In the genomic region with DNA sequence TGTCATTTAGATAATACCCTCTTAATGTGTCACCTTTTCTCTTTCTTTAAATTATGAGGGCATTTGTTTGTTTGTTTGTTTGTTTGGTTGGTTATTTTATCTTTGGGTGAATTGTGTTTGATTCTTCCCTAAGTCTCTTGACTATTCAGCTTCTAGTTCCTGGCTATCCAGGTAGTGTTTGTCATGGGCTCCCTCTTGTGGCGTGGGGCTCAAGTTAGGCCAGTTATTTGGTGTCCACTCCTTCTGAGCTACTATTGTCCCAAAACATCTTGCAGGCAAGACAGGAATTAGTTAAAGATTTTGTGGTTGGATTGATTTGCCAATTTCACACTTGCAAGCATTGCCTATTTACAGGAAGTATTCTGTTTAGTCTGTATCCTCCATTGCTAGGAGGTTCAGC, we compare ENCODE assay signal across 9 mouse cellular contexts.
DNase-seq lines count a peak whose midpoint lies in the region; ATAC-seq and TF ChIP-seq lines count a peak whose summit lies in the region.
"Had no signal": no experiment of that assay in that cellular context is flagged by ENCODE, and none has a peak within 500 bp of the region (broad histone marks: within the 10 kb centered on the region; RNA-seq: fewer than 3 reads in every experiment).

No protein-coding gene starts in this region.

- intact Hi-C loops in heart, postnatal 25 days (cut with DNase I): loop anchor here (2.0 to 5.0 kb wide), 2 partner anchors 535 to 754 kb away; no protein-coding TSS in a partner anchor
- intact Hi-C loops in gastrocnemius, postnatal 36 days (cut with DNase I): loop anchor here (10.0 kb wide), 1 partner anchor 537 kb away; no protein-coding TSS in a partner anchor

- H3K27ac ChIP-seq in heart, postnatal 0 days (ENCODE audit: low read depth): no peak overlapping the region
- H3K27ac ChIP-seq in hindbrain, postnatal 0 days: no peak overlapping the region
- no peak overlapping the region for H3K27ac ChIP-seq in forebrain, embryonic 16.5 days (ENCODE audit: low read length)

- H3K4me2 ChIP-seq in heart, postnatal 0 days (ENCODE audit: low read depth, low read length): no peak overlapping the region
- H3K4me2 ChIP-seq in hindbrain, postnatal 0 days (ENCODE audit: low read depth, low read length): no peak overlapping the region
- no peak overlapping the region for H3K4me2 ChIP-seq in forebrain, embryonic 16.5 days (ENCODE audit: low read length)

- H3K9ac ChIP-seq in heart, postnatal 0 days (replicated peaks; ENCODE audit: low read depth, low read length): no peak overlapping the region
- H3K9ac ChIP-seq in hindbrain, postnatal 0 days (replicated peaks; ENCODE audit: low read length): no peak overlapping the region
- no peak overlapping the region for H3K9ac ChIP-seq in forebrain, embryonic 16.5 days (replicated peaks; ENCODE audit: low read depth, low read length)

- no peaks in the 10 kb centered on the region for H3K27me3 ChIP-seq in heart, postnatal 0 days (ENCODE audit: control insufficient read depth, insufficient read depth, low read length)
- no peaks in the 10 kb centered on the region for H3K27me3 ChIP-seq in hindbrain, postnatal 0 days (ENCODE audit: insufficient read depth, low read length)
- no peaks in the 10 kb centered on the region for H3K27me3 ChIP-seq in forebrain, embryonic 16.5 days (replicated peaks; ENCODE audit: control insufficient read depth, insufficient read depth, low read length)
- H3K27me3 ChIP-seq: megakaryocyte, embryonic 14.5 days had no signal

- TF ChIP-seq CTCF in heart, postnatal 0 days (IDR thresholded peaks at IDR 0.05; ENCODE audit: low read depth): peak; percentile 56
- TF ChIP-seq CTCF in hindbrain, postnatal 0 days (IDR thresholded peaks at IDR 0.05; ENCODE audit: low read depth): peak; percentile 66

- H3K9me3 ChIP-seq in heart, postnatal 0 days (replicated peaks; ENCODE audit: control insufficient read depth, low read length): no peaks in the 10 kb centered on the region
- no peaks in the 10 kb centered on the region for H3K9me3 ChIP-seq in hindbrain, postnatal 0 days (ENCODE audit: low read length)
- H3K9me3 ChIP-seq in forebrain, embryonic 16.5 days (ENCODE audit: control insufficient read depth, low read length): no peaks in the 10 kb centered on the region
- H3K9me3 ChIP-seq: megakaryocyte, embryonic 14.5 days had no signal

- 43% methylated on average over 1 of the region's 1 CpGs for WGBS in heart, postnatal 0 days
- 60% methylated on average over 1 of the region's 1 CpGs for WGBS in hindbrain, postnatal 0 days
- 55% methylated on average over 1 of the region's 1 CpGs for WGBS in forebrain, embryonic 16.5 days

- no peaks in the 10 kb centered on the region for H3K36me3 ChIP-seq in heart, postnatal 0 days (replicated peaks; ENCODE audit: control insufficient read depth, insufficient read depth, low read length)
- H3K36me3 ChIP-seq in hindbrain, postnatal 0 days (ENCODE audit: insufficient read depth, low read length): no peaks in the 10 kb centered on the region
- H3K36me3 ChIP-seq in forebrain, embryonic 16.5 days (ENCODE audit: control insufficient read depth, insufficient read depth): no peaks in the 10 kb centered on the region

- TF ChIP-seq EP300 in heart, postnatal 0 days (IDR thresholded peaks at IDR 0.05; ENCODE audit: low read depth): no peak

- H3K4me3 ChIP-seq in heart, postnatal 0 days (ENCODE audit: low read depth, low read length): no peak overlapping the region
- H3K4me3 ChIP-seq in hindbrain, postnatal 0 days (ENCODE audit: low read length): no peak overlapping the region
- H3K4me3 ChIP-seq in forebrain, embryonic 16.5 days (replicated peaks; ENCODE audit: low read length): no peak overlapping the region
- H3K4me3 ChIP-seq: megakaryocyte, embryonic 14.5 days had no signal

- ATAC-seq in heart, postnatal 0 days (ENCODE audit: insufficient read depth, low read depth): no peak
- no peak for ATAC-seq in hindbrain, postnatal 0 days
- no peak for ATAC-seq in forebrain, embryonic 16.5 days

- no peaks in the 10 kb centered on the region for H3K4me1 ChIP-seq in heart, postnatal 0 days (ENCODE audit: control insufficient read depth, insufficient read depth)
- H3K4me1 ChIP-seq in hindbrain, postnatal 0 days (ENCODE audit: insufficient read depth, low read length): no peaks in the 10 kb centered on the region
- no peaks in the 10 kb centered on the region for H3K4me1 ChIP-seq in forebrain, embryonic 16.5 days (replicated peaks; ENCODE audit: control insufficient read depth, insufficient read depth, low read length)
- H3K4me1 ChIP-seq: megakaryocyte, embryonic 14.5 days had no signal

- DNase-seq in heart, postnatal 0 days (ENCODE audit: low spot score): no peak
- no peak for DNase-seq in heart, postnatal 25 days (ENCODE audit: low spot score)
- peak; percentile 2 for DNase-seq in 416B (ENCODE audit: low read depth)
- peak; percentile 79 for DNase-seq in brain, adult 2 months (ENCODE audit: low read depth, low spot score)
- DNase-seq in hindbrain, postnatal 0 days (ENCODE audit: low spot score): peak; percentile 62
- DNase-seq in retina, embryonic 14.5 days (ENCODE audit: low spot score): peak; percentile 61
- DNase-seq in gastrocnemius, postnatal 36 days: no peak

Comparison
In these comparisons a context has a peak if more than half of its experiments do, and no peak if none do; other contexts are left out.
1. DNase-seq: peak in 416B (single experiment), brain, adult 2 months (single experiment), hindbrain, postnatal 0 days (single experiment) and retina, embryonic 14.5 days (single experiment); none in heart, postnatal 0 days (single experiment), heart, postnatal 25 days (single experiment) and gastrocnemius, postnatal 36 days (0 of 2).